Mouse (Mus musculus): ENCODE measurements around the gene Sgo2a.
"Not testable (repeated sequence)": the region's sequence is repeated elsewhere in the genome, so short reads cannot be mapped to it uniquely, and the experiment has no call there.

Gene Sgo2a

GRCm38 (mm10) chr1:58031160-58031769 lies 35.5 kb downstream of the Sgo2a start:
- peak; percentile 54 for DNase-seq (ENCODE audit: low read depth, low spot score)

DNA sequence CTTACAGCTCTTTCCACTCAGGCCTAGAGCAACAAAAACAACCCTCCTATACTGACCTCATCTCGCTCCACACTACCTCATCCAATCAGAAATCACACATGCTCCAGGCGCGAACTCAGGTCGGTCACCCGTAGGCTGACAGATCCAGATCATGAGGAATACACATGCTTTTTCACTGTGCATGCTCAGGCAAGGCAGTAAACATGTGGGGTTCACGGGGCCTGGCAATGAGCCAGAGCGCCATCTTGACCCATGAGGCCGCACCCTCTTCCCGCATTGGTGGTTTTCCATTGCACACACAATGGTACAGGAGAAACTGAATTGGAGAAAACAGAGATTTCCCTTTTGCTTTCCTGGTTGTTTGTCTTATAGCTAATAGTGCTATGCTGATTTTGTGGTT lies 41.5 kb downstream of the Sgo2a start:
- not testable (repeated sequence) for DNase-seq (ENCODE audit: low read depth, low spot score)

DNA sequence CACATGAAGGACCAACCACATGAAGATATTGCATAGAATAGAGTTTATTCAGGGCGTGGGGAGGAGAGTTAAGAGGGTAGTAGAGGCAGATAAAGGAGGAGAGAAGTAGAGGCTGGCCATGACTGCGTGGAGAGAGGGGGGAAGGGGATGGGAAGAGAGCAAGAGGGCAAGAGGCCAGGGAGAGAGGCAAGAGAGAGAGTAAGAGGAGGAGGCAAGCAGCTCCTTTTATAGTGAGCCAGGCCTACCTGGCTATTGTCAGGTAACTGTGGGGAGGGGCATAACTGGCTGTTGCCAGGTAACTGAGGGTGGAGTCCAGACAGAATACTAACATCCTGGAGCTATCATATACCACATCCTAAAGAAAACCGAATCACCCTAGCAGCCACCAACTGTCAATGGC lies 49.3 kb downstream of the Sgo2a start:
- DNase-seq (ENCODE audit: low read depth, low spot score): no peak

DNA sequence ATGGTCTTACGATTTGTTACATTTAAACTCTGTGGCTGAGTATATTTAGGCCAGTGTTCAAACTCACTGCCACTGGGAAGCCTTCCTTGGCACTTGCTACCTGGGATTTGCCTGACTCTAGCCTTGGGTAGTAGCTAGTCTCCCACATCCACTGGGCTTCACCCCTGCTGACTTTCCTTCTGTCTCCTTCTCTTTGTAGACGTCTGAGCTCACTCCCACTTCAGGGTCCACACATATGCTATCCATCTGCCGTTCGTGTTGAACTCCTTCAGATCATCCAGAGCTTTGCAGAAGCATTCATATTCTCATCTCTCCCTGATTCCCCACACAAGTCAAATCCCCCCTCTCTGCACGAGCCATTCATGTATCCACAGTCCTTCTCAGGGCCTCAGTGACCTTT lies 49.8 kb downstream of the Sgo2a start:
- DNase-seq (ENCODE audit: low read depth, low spot score): no peak

DNA sequence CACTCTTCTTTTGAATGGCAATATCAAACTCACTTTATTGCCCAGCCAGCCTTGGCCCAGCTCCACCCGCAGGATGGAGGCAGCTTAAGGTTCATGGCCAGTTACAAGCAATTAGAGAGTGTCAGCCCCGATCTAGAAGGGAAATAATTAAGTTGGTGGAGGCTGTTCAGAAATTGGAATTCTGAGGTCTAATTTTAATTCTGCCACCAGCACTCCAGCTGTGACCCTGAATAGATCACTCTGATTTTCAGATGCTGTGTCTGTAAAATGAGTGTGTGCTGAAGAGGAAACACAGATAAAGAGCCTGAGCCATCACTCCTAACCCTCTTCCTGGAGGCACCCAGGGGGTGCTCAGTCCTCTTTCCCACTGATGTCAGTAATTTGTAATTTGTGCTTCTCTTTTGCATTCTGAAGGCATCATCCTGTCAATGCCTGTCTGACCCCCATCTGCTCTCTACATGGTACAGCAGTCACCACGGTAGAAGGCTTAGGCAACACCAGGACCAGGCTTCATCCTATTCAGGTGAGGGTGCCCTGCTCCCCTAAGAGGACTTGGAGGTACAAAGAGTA lies 51.0 kb downstream of the Sgo2a start:
- no peak for DNase-seq (ENCODE audit: low read depth, low spot score)

DNA sequence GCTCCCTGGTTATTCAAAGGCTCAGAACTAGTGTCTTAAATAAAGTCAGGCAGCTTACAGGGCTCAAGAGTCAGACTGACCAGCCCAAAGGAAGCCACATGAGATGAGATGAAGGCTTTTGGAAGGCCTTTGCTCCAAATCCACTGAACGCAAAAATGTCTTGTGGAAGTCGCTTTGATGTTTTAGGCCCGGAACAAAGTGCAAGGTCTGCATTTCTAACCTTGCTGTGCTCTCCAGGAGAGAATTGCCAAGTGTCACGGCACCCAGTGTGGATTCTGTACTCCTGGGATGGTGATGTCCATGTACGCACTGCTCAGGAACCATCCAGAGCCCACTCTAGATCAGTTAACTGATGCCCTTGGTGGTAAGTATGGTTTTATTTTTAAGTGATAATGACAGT lies 53.4 kb downstream of the Sgo2a start:
- DNase-seq (ENCODE audit: low read depth, low spot score): no peak

GRCm38 (mm10) chr1:58055598-58055997 lies 59.8 kb downstream of the Sgo2a start:
- DNase-seq (ENCODE audit: low read depth, low spot score): no peak

GRCm38 (mm10) chr1:58056074-58056807 lies 60.5 kb downstream of the Sgo2a start:
- no peak for DNase-seq (ENCODE audit: low read depth, low spot score)

- no peak for DNase-seq (ENCODE audit: low read depth, low spot score)
Observed at GRCm38 (mm10) chr1:58056939-58057338, 61.2 kb downstream of the Sgo2a start.

GRCm38 (mm10) chr1:58058846-58059245 lies 63.1 kb downstream of the Sgo2a start:
- no peak for DNase-seq (ENCODE audit: low read depth, low spot score)

DNA sequence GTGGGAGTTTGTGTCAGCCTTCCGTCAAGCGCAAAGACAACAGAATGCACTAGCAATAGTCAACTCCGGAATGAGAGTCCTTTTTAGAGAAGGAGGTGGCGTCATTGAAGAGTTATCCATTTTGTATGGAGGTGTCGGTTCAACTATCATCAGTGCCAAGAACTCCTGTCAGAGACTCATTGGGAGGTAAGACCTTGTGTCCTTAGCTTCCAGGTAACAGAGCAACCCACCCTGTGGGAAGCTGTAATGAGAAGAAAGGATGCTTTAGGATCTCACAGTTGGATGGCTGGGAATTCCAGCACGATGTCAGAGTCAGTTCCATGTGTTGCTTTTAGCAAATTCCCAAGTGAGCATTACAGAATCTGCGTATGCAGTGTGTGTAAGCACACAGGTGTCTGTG lies 66.4 kb downstream of the Sgo2a start:
- no peak for DNase-seq (ENCODE audit: low read depth, low spot score)

GRCm38 (mm10) chr1:58065151-58065550 lies 69.4 kb downstream of the Sgo2a start:
- no peak for DNase-seq (ENCODE audit: low read depth, low spot score)

DNA sequence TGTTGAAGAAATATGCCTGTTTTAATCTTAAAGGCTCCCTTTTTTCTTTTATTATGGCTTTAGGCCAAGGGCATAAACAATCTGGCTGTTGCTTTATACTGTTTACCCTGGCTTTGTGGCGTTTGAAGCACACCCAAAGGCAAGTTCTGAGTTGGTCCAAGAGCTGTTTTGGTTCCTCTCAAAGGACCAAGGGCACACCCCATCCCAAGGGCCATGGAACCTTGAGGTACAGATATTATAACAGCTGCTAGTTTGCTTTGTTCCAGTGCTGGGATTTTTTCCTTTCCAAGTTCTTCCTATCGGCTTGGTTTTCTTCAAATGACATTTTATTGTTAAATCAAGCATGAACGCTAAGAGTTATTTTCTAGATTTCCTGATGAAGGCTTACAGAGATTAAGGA lies 69.8 kb downstream of the Sgo2a start:
- no peak for DNase-seq (ENCODE audit: low read depth, low spot score)

- no peak for DNase-seq (ENCODE audit: low read depth, low spot score)
Observed at GRCm38 (mm10) chr1:58069181-58069580, 73.4 kb downstream of the Sgo2a start.

- DNase-seq (ENCODE audit: low read depth, low spot score): no peak
Observed at GRCm38 (mm10) chr1:58070091-58070490, 74.3 kb downstream of the Sgo2a start.

DNA sequence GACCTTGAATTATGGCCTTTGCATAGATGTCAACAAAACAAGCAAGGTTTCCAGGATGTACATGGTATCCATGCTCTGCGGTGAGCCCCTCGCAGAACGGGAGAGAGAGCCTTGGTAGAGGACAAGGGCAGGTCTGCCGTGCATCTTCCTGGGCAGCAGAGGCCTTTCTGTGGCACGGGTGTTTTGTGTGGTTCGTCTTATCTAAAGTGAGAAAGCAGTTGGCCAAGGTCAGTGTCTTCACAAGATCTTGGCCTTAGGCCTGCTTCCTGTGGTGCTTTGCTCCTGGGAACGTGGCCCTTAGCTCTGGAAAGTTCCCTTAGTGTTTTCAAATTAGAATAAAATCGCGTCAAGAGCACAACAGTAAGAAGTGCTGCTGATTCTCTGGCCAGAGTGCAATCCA lies 75.2 kb downstream of the Sgo2a start:
- no peak for DNase-seq (ENCODE audit: low read depth, low spot score)

DNA sequence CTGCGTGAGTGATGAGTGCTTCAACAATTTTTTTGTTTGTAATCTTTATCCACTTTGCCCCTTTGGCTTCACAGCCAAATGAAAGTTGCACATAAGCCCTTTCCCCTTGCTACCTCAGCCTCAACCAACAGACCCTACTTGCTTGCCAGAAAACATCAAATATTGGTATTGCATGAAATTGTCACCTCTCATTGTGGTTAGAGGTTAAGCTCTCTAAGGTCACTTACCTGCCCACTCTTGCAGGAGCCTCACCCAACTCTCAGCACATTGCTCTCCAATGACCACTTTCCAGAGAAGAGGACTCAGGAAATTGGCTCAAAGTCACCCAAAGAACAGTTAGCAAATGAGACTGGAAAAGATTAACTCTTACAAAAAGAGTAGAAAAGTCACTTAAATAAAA lies 75.7 kb downstream of the Sgo2a start:
- no peak for DNase-seq (ENCODE audit: low read depth, low spot score)

GRCm38 (mm10) chr1:58072416-58072815 lies 76.6 kb downstream of the Sgo2a start:
- no peak for DNase-seq (ENCODE audit: low read depth, low spot score)

- DNase-seq (ENCODE audit: low read depth, low spot score): no peak
Observed at GRCm38 (mm10) chr1:58072991-58073730, 77.4 kb downstream of the Sgo2a start.

GRCm38 (mm10) chr1:58074266-58074665 lies 78.5 kb downstream of the Sgo2a start:
- DNase-seq (ENCODE audit: low read depth, low spot score): no peak
